Mouse (Mus musculus): Measurements from ENCODE around the gene Lmf1.

DNA sequence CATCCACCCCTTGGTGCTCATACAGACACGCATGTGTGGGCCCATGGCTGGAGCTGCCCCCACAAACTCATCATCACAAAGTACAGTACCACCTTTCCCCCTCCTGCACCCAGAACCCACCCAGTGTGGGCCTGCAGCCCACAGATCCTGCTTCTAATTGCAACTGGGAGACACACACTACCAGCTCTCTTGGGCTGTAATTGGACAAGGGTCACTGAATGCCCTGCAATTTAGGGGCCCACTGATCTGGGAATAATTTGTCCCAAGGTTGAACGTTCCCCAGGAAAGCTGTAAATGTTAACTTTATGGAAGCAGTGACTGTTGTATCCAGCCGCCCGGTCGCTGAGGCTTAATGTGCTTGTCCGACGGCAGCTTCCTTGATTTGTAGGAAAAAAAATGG lies 59.1 kb downstream of the Lmf1 start:
- TF ChIP-seq MAX (IDR thresholded peaks at IDR 0.05; ENCODE audit: low read depth) (no peak), CEBPB (IDR thresholded peaks at IDR 0.05; ENCODE audit: insufficient read depth, poor library complexity, severe bottlenecking) (no peak), POLR2A (IDR thresholded peaks at IDR 0.05; ENCODE audit: insufficient read length, low read depth) (no peak), E2F4 (IDR thresholded peaks at IDR 0.05; ENCODE audit: insufficient read depth) (no peak)
